Mouse (Mus musculus): ENCODE measurements around the gene Ano6. TPM values are rescaled to one million over a fixed set of nuclear protein-coding genes. Genes with fewer than 3 reads are reported as not detected.

Ano6 gene
- polyA plus RNA-seq, 1 experiment from 2014 or later, result 30.1 TPM

DNA sequence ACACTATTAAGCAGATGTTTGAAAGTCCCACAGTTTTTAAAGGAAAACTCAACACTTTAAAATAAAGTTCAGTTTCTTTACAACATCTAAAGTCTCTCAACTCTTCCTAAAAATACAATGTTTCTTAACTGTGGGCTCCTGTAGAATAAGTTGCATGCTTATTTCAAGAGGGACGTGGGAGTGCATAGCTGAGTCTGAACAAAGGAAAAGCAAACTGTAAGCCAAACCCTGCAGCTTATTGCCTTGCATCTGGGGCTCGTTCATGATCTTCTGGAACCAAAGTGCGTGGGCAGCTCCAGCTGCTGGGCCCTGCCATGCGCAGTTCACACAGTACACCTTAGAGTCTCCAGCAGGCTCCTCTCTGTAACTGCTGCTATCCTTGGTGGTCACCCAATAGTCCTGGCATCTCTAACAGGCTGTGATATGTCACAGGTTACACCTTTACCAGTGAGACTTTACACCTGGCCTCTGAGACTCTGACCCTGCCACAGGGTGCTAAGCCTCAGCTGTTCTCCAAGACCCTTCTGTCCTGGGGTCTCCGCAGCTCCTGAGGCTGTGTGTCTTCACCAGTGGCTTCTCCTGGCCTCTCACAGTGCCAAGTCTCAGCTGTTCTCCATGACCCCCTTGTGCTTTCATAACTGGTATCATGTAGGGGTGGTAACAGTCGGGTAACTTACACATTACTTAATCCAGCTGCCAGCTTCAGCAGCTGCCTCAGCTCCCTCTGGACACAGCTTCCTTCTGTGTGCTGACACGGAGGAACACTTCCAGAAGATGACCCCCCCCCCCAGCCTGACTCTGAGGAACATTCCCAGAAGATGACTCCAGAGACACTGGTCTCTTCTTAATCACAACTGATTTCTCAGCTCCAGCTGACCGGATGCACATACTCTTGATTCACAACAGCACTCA is 66.3 kb downstream of the Ano6 start:
- no peak overlapping the region for H3K4me2 ChIP-seq
- H3K4me3 ChIP-seq, result no peak overlapping the region
- H3K36me3 ChIP-seq, result no peaks in the 10 kb centered on the region
- no peaks in the 10 kb centered on the region for H3K4me1 ChIP-seq (replicated peaks)
- H3K9me3 ChIP-seq, result no peaks in the 10 kb centered on the region
- H3K27ac ChIP-seq (replicated peaks), result no peak overlapping the region
- ATAC-seq (ENCODE audit: low FRiP score, low read depth), result no peak
- no peak overlapping the region for H3K9ac ChIP-seq
- WGBS, result 72% methylated on average over 8 of the region's 8 CpGs
- no peaks in the 10 kb centered on the region for H3K27me3 ChIP-seq

DNA sequence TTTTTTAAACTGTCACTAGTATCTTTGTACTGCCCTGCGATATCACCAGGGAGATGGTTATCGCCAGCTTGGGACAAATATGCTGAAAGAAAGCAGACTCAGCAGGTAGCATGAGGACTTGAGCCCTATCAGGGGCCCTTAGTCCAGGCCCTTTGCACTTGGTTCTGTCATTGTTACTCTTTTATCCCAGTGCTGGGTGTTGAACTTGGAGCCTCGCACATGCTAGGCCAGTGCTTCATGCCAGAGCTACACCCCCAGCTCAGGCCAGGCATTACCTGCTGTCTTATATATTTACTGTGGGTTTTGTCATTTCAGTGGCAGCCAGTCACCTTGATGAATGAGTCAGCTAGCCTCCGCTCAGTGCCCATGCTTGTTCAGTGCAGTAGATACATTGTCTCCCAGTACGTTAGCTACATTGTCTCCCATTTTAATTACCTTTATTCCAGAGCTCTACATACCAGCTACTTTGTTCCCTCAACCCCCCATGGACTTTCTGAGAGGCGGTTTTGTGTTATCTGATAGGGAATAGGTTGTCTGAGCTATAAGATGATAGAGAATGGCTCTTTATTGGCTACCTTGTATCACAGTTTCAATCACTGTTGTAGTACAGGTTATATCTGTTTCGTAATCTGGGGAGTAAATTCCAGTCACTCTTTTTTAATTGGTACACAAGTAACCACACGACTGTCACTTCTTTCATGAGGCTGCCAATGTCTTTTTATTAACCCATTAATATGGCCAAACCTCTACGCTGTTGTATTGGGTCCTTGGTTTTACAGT is 68.4 kb downstream of the Ano6 start:
- no peak overlapping the region for H3K4me3 ChIP-seq
- H3K9ac ChIP-seq, result no peak overlapping the region
- H3K9me3 ChIP-seq, result no peaks in the 10 kb centered on the region
- no peak overlapping the region for H3K4me2 ChIP-seq
- no peaks in the 10 kb centered on the region for H3K36me3 ChIP-seq
- peaks cover 4% of the 10 kb centered on the region; the same call in 1 of the 2 replicates for H3K4me1 ChIP-seq (replicated peaks)
- no peak overlapping the region for H3K27ac ChIP-seq (replicated peaks)
- H3K27me3 ChIP-seq, result no peaks in the 10 kb centered on the region
- WGBS, result 68% methylated on average over 9 of the region's 9 CpGs
- no peak for ATAC-seq (ENCODE audit: low FRiP score, low read depth)

- H3K4me2 ChIP-seq, result no peak overlapping the region
- WGBS, result 80% methylated on average over 17 of the region's 17 CpGs
- ATAC-seq (ENCODE audit: low FRiP score, low read depth), result no peak
Observed at GRCm38 (mm10) chr15:95863865-95864660, 73.4 kb downstream of the Ano6 start.

GRCm38 (mm10) chr15:95865311-95866100 is 74.9 kb downstream of the Ano6 start:
- no peaks in the 10 kb centered on the region for H3K27me3 ChIP-seq
- no peaks in the 10 kb centered on the region for H3K36me3 ChIP-seq
- H3K27ac ChIP-seq (replicated peaks), result no peak overlapping the region
- ATAC-seq (ENCODE audit: low FRiP score, low read depth), result no peak
- H3K9me3 ChIP-seq, result no peaks in the 10 kb centered on the region
- WGBS, result 92% methylated on average over 17 of the region's 17 CpGs
- H3K4me2 ChIP-seq, result no peak overlapping the region
- H3K4me1 ChIP-seq (replicated peaks), result peaks cover 9% of the 10 kb centered on the region; the same call in 1 of the 2 replicates
- H3K9ac ChIP-seq, result no peak overlapping the region
- H3K4me3 ChIP-seq, result no peak overlapping the region

More at GRCm38 (mm10) chr15:95863865-95864660, 73.4 kb downstream of the Ano6 start:
- Histone ChIP-seq H3K36me3 (no peaks in the 10 kb centered on the region), H3K9me3 (no peaks in the 10 kb centered on the region), H3K4me1 (replicated peaks) (peaks cover 9% of the 10 kb centered on the region; the same call in 1 of the 2 replicates), H3K27me3 (no peaks in the 10 kb centered on the region), H3K27ac (replicated peaks) (no peak overlapping the region), H3K4me3 (no peak overlapping the region), H3K9ac (no peak overlapping the region)

GRCm38 (mm10) chr15:95868172-95868571 is 77.5 kb downstream of the Ano6 start:
- Histone ChIP-seq H3K9me3 (no peaks in the 10 kb centered on the region), H3K4me1 (replicated peaks) (peaks cover 9% of the 10 kb centered on the region; the same call in 1 of the 2 replicates), H3K4me2 (no peak overlapping the region), H3K27ac (replicated peaks) (no peak overlapping the region), H3K27me3 (no peaks in the 10 kb centered on the region), H3K36me3 (no peaks in the 10 kb centered on the region), H3K4me3 (no peak overlapping the region), H3K9ac (no peak overlapping the region)
- 92% methylated on average over 4 of the region's 4 CpGs for WGBS
- no peak for ATAC-seq (ENCODE audit: low FRiP score, low read depth)

DNA sequence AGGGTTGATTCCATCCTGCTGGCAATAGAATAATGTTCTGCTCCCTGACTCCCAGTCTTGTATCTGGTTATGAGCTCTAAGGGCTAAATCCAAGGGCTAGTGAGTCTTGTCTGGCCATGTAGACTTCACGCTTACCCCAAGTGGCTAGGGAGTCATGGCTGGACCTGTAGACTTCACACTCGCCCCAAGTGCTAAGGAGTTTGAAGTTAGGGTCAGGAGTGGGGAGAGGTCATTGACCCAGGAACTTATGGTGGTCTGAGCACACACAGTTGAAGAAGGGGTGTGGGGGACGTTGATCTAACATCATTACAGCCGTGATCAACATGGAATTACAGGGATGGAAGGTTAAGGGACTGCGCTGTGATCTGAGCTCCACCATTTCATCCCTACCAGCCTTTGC is 79.0 kb downstream of the Ano6 start:
- Histone ChIP-seq H3K27ac (replicated peaks) (no peak overlapping the region), H3K27me3 (no peaks in the 10 kb centered on the region), H3K9me3 (no peaks in the 10 kb centered on the region), H3K4me2 (no peak overlapping the region), H3K4me3 (no peak overlapping the region), H3K4me1 (replicated peaks) (0 out of 2 replicates have a peak, but pooled peaks cover 3% of the 10 kb centered on the region), H3K36me3 (no peaks in the 10 kb centered on the region), H3K9ac (no peak overlapping the region)
- no peak for ATAC-seq (ENCODE audit: low FRiP score, low read depth)
- 97% methylated on average over 5 of the region's 5 CpGs for WGBS

GRCm38 (mm10) chr15:95871631-95872030 is 81.0 kb downstream of the Ano6 start:
- Histone ChIP-seq H3K9me3 (no peaks in the 10 kb centered on the region), H3K4me3 (no peak overlapping the region), H3K27ac (replicated peaks) (no peak overlapping the region), H3K4me1 (replicated peaks) (no peaks in the 10 kb centered on the region), H3K27me3 (no peaks in the 10 kb centered on the region), H3K9ac (no peak overlapping the region), H3K36me3 (no peaks in the 10 kb centered on the region), H3K4me2 (no peak overlapping the region)
- ATAC-seq (ENCODE audit: low FRiP score, low read depth), result no peak
- 80% methylated on average over 15 of the region's 15 CpGs for WGBS

DNA sequence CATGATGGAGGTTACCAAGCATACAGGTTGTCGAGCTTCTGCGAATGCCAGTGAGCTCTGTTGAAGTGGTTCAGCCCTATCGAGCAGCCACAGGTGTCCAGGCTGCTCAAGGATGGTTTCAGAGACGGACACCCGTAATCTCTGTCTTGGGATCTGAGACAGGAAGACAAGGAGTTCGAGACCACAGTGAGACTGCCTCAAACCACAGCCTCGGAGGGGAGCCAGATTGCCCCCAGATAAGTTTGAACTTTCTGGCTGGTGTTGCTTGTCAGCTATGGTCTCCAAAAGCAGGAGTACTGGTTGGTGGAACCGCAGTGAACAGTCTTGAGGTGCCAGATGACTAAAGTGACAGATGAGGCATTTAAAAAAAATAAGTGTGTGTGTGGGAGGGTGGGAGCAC is 81.8 kb downstream of the Ano6 start:
- Histone ChIP-seq H3K36me3 (no peaks in the 10 kb centered on the region), H3K27me3 (no peaks in the 10 kb centered on the region), H3K9ac (no peak overlapping the region), H3K4me1 (replicated peaks) (no peaks in the 10 kb centered on the region), H3K4me3 (no peak overlapping the region), H3K4me2 (no peak overlapping the region), H3K27ac (replicated peaks) (no peak overlapping the region), H3K9me3 (no peaks in the 10 kb centered on the region)
- no peak for ATAC-seq (ENCODE audit: low FRiP score, low read depth)
- WGBS, result 91% methylated on average over 8 of the region's 8 CpGs

DNA sequence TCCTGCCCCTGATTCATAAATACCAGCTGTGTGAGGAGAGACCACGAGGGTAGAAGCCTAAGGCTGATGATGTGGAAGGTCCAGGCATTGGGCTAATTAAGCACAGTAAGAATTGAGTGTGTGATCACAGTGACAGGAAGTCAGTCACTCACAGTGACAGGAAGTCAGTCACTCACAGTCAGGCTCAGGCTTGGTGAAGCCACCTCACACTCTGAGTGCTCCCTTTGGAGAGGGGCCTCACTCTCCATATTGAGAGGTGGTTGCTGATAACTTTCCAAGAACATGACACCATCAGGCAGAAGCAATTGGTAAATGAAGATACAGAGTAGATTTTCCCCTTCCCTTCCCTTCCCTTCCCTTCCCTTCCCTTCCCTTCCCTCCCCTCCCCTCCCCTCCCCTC is 82.6 kb downstream of the Ano6 start:
- 61% methylated on average over 1 of the region's 1 CpGs for WGBS
- Histone ChIP-seq H3K27me3 (no peaks in the 10 kb centered on the region), H3K4me3 (no peak overlapping the region), H3K4me2 (no peak overlapping the region), H3K27ac (replicated peaks) (no peak overlapping the region), H3K36me3 (no peaks in the 10 kb centered on the region), H3K9me3 (no peaks in the 10 kb centered on the region), H3K9ac (no peak overlapping the region), H3K4me1 (replicated peaks) (no peaks in the 10 kb centered on the region)
- ATAC-seq (ENCODE audit: low FRiP score, low read depth), result no peak

- no peak overlapping the region for H3K4me3 ChIP-seq
- no peak for ATAC-seq (ENCODE audit: low FRiP score, low read depth)
- H3K27ac ChIP-seq (replicated peaks), result no peak overlapping the region
- H3K36me3 ChIP-seq, result no peaks in the 10 kb centered on the region
- H3K9ac ChIP-seq, result no peak overlapping the region
- no peaks in the 10 kb centered on the region for H3K27me3 ChIP-seq
- H3K4me1 ChIP-seq (replicated peaks), result no peaks in the 10 kb centered on the region
- H3K4me2 ChIP-seq, result no peak overlapping the region
- WGBS, result 95% methylated on average over 5 of the region's 5 CpGs
- no peaks in the 10 kb centered on the region for H3K9me3 ChIP-seq
Observed at GRCm38 (mm10) chr15:95874216-95874615, 83.6 kb downstream of the Ano6 start.

DNA sequence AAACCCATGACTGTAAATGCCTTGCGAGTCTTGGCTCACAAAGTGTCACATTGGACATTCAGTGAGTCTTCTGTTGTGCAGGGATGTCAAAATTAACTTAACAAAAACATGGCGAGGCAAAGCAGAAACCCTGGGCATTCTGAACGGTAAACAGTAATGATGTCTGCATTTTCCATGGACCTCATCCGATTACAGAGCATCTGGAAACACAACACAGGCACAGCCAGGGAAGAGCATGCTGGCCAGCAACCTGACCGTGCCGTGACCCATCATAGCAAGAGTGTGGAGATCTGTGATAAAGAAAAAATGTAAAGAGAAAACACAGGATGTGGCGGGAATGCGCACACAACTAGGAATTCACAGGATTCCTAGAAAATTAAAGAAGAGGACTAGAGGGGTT is 84.1 kb downstream of the Ano6 start:
- H3K4me3 ChIP-seq, result no peak overlapping the region
- H3K27me3 ChIP-seq, result no peaks in the 10 kb centered on the region
- no peak overlapping the region for H3K27ac ChIP-seq (replicated peaks)
- no peaks in the 10 kb centered on the region for H3K9me3 ChIP-seq
- H3K4me1 ChIP-seq (replicated peaks), result no peaks in the 10 kb centered on the region
- H3K9ac ChIP-seq, result no peak overlapping the region
- WGBS, result 82% methylated on average over 8 of the region's 8 CpGs
- no peaks in the 10 kb centered on the region for H3K36me3 ChIP-seq
- no peak for ATAC-seq (ENCODE audit: low FRiP score, low read depth)
- H3K4me2 ChIP-seq, result no peak overlapping the region

Measured in hindbrain, embryonic 15.5 days (tissue).